Mouse (Mus musculus) brown adipose tissue, adult 24 weeks (tissue): ENCODE measurements around the gene Hist3h2ba. TPM values are rescaled to one million over a fixed set of nuclear protein-coding genes. Genes with fewer than 3 reads are reported as not detected.

Source experiments
- H3K27ac ChIP-seq: fragments of 200-500 bp; replicated peaks from 2 replicates; pipeline ENCODE4 v1.5.1; 2012; ENCODE audit warnings: low read depth, mild to moderate bottlenecking, low read length
- H3K4me1 ChIP-seq: fragments of 200-500 bp; 2 replicates; pipeline ENCODE4 v1.6.1; 2012; ENCODE audit warnings: low read length, mixed read lengths; ENCODE audit not compliant: control insufficient read depth, insufficient read depth, insufficient read length
- H3K4me3 ChIP-seq: fragments of 200-500 bp; 2 replicates; pipeline ENCODE4 v1.5.1; 2012; ENCODE audit warnings: low read depth, mild to moderate bottlenecking, low read length, moderate library complexity; ENCODE audit not compliant: insufficient read depth
- polyA plus RNA-seq: library from polyadenylated mRNA; stranded (reverse); fragments of >200 nt; gene quantifications from 2 replicates; pipeline ENCODE4 v1.2.4, GENCODE M21; 2012; ENCODE audit not compliant: missing spikeins, insufficient read depth, insufficient read length

Hist3h2ba gene
- polyA plus RNA-seq = not detected in 2 replicates

DNA sequence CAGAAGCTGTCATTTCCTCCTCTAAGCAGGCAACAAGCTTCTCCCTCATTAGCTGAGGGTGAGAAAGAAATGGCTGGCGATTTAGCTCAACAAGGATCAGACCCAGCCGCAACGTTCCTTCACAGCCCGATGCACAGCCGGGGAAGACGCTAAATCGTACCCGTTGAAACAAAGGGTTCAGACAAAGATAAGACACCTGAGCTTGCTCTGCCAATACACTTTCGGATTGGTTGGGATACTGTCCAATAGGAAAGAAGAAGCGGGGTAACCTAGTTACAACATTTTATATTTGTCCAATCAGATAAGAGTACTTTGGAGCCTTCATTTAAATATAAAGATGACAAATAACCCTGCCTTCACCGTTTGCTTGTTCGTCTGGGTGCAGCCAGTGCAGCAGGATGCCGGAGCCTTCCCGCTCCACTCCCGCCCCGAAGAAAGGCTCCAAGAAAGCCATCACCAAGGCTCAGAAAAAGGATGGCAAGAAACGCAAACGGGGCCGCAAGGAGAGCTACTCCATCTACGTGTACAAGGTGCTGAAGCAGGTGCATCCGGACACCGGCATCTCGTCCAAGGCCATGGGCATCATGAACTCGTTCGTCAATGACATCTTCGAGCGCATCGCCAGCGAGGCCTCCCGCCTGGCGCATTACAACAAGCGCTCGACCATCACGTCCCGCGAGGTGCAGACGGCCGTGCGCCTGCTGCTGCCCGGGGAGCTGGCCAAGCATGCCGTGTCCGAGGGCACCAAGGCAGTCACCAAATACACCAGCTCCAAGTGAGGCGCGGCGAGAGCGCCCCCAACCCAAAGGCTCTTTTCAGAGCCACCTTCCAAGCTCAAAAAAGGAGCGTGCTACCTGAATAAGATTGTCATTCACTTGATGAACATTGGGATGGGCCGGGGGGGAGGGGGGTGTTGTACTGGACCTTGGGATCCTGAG is at the start of gene Hist3h2ba:
Hist3h2ba (plus strand) TSS at position 379 of the 938 bp plus-strand sequence.
- 0 out of 2 replicates have a peak within 1 kb of the TSS, but pooled peaks have one; percentile 4 for H3K27ac ChIP-seq
- peak within 1 kb of the TSS; percentile 46 for H3K4me3 ChIP-seq
- H3K4me1 ChIP-seq = peaks cover 2% of the 10 kb centered on the region; the same call in 1 of the 2 replicates

DNA sequence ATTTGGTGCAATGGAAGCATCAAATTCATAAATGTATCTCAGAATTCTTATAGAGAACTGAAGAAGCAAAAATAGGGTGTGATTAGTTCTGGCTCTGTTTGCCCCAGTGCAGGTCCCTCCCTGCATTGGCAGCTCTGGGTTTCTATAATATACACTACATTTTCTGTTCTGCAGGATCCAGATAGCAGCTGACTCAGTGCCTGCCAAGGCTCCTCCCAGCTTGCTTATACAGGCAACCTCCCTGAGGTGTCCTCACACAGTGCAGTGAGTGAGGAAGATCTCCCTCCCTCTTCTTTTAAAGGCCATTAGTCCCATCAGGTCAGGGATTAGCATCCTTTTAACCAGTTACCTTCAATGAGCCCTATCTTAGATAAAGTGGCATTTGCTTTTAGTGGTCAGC is 47.6 kb upstream of the Hist3h2ba start:
- Histone ChIP-seq H3K4me3 (no peak overlapping the region), H3K4me1 (no peaks in the 10 kb centered on the region), H3K27ac (no peak overlapping the region)

- Histone ChIP-seq H3K4me3 (peak within 1 kb of the TSS; percentile 73), H3K27ac (peak within 1 kb of the TSS; percentile 35), H3K4me1 (no peaks in the 10 kb centered on the region)
Measured at GRCm38 (mm10) chr11:58903511-58904409, 45.0 kb upstream of the Hist3h2ba start, which contains the start of gene Zfp39. Zfp39 (minus strand) TSS chr11:58904225.

DNA sequence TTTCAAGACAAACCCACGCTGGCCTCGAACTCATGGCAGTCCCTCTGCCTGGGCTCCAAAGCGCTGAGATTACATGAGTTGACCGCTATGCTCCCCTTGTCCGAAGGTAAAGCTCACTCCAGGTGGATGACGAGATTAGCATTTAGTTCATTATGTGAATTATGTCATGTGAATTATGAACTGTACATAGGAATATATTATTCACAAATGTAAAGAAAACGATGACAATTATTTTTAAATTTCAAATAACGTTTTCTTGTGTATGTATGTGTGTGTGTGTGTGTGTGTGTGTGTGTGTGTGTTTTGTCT is 44.4 kb upstream of the Hist3h2ba start:
- Histone ChIP-seq H3K4me3 (peak overlapping the region; percentile 73), H3K27ac (peak overlapping the region; percentile 35), H3K4me1 (no peaks in the 10 kb centered on the region)

- Histone ChIP-seq H3K4me3 (0 out of 2 replicates have a peak overlapping the region, but pooled peaks have one; percentile 2), H3K27ac (no peak overlapping the region), H3K4me1 (no peaks in the 10 kb centered on the region)
Measured at GRCm38 (mm10) chr11:58904838-58905237, 43.9 kb upstream of the Hist3h2ba start.

GRCm38 (mm10) chr11:58913776-58914175 is 34.9 kb upstream of the Hist3h2ba start:
- no peak overlapping the region for H3K4me3 ChIP-seq
- H3K4me1 ChIP-seq = no peaks in the 10 kb centered on the region
- no peak overlapping the region for H3K27ac ChIP-seq

GRCm38 (mm10) chr11:58914461-58915028 is 34.2 kb upstream of the Hist3h2ba start:
- Histone ChIP-seq H3K4me3 (peak overlapping the region; percentile 64), H3K27ac (no peak overlapping the region)

DNA sequence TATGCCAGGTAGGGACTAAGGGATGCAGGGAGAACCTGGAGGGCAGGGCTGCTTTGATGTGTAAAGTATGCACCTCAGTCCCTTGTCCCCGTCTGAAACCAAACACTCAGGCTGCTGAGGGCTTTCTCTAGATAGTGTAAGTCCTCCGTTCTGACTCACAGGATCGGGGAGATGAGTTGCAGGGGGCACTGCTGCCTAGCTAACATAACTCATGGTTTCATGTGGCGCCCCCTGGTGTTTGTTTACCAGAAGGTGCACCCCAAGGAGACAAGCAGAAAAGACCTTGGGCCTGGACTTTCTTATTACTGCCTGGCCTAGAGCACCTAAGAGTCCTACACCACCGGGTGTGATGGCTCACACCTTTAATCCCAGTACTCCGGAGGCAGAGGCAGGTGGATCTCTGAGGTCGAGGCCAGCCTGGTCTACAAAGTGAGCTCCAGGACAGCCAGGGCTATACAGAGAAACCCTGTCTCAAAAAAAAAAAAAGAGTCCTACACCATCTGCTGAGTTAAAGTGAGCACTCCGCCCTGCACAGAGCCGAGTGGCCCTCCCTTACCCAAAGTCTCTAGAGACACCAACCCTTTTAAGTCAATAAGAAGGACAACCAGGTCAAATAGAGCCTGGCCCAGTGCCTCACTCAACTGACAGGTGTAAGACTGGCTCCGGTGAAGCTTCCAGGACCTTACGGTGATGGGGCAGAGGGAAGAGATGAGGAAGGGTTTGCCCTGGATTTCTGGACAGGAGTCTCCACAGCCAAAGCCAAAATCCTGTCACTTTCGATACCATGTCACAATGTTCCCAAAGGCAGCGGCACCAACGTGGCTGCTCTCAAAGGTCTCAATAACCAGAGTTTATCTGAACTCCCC is 31.6 kb upstream of the Hist3h2ba start:
- H3K4me1 ChIP-seq = no peaks in the 10 kb centered on the region
- H3K4me3 ChIP-seq = no peak overlapping the region
- H3K27ac ChIP-seq = no peak overlapping the region

More at GRCm38 (mm10) chr11:58914461-58915028, 34.2 kb upstream of the Hist3h2ba start:
- no peaks in the 10 kb centered on the region for H3K4me1 ChIP-seq

DNA sequence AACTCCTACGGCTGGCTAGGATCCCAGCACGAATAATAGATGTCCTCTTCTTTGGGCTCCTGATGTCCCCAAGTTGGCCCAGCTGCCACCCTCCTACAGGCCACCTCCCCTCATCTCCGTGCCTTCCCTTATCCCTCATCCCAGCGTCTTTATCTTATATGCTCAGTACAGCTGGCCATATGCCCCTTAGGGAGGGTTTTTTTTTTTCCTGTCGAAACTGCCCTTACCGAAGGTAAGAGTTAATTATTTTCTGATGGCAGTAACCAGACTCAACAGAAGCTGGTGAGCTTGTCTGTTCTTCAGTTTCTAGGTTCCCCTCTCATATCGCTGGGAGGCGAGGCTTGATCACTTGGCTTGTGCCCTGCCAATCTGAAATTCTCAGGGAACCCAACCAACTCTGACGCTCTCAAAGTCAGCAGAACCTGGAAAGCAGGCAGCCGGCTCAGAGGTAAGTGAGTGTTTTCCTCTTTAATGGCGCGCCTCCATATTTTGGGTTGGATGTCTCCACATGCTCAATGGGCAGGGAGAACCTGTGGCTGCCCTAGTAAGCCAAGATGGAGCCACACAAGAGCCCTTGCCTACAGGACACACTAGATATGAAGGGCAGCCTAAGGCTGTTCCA is 30.9 kb upstream of the Hist3h2ba start, which contains the start of gene Btnl10:
Btnl10 (plus strand) TSS at position 164 of the 622 bp plus-strand sequence.
- no peak within 1 kb of the TSS for H3K4me3 ChIP-seq
- no peak within 1 kb of the TSS for H3K27ac ChIP-seq
- H3K4me1 ChIP-seq = no peaks in the 10 kb centered on the region

DNA sequence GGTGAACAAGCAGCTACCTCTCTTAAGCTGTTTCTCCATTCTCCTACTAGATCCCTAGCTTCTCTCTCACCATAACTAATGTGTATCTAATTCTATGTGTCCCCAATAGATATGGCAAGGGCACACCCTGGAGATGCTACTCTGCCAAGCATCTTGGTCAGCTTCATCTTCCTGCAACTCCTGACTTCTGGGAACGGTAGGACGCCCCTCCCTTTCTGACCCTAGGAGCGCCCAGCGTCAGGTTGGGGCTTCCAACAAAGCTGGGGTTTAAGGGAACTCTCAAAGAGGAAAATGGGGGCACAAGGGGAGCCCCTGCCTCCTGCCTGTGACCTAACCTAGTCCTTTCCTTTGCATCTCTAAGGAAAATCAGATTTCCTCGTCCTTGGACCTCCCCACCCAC is 30.0 kb upstream of the Hist3h2ba start:
- Histone ChIP-seq H3K27ac (no peak overlapping the region), H3K4me1 (no peaks in the 10 kb centered on the region), H3K4me3 (no peak overlapping the region)

GRCm38 (mm10) chr11:58922420-58922819 is 26.3 kb upstream of the Hist3h2ba start:
- no peaks in the 10 kb centered on the region for H3K4me1 ChIP-seq
- H3K27ac ChIP-seq = no peak overlapping the region
- no peak overlapping the region for H3K4me3 ChIP-seq

DNA sequence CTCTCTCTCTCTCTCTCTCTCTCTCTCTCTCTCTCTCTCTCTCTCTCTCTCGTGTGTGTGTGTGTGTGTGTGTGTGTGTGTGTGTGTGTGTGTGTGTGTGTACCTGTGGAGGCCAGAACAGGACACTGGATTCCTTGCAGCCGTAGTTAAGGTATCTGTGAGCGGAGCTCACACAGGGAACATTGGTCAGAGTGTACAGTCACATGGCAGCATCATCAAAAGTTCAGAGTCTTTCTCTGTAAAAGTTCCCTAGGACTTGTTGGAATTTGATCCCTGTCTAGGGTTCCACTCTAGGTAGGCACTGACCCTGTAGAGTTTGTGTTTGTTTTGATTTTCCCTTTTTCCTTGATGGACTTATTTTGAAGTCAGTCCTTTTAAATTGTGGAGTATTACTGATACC is 22.1 kb upstream of the Hist3h2ba start:
- Histone ChIP-seq H3K4me3 (no peak overlapping the region), H3K4me1 (no peaks in the 10 kb centered on the region), H3K27ac (no peak overlapping the region)

GRCm38 (mm10) chr11:58927053-58927452 is 21.7 kb upstream of the Hist3h2ba start:
- Histone ChIP-seq H3K4me1 (no peaks in the 10 kb centered on the region), H3K4me3 (no peak overlapping the region), H3K27ac (no peak overlapping the region)
